Mouse (Mus musculus) adrenal gland, adult 8-10 months (tissue): Measurements from ENCODE around the gene Plxna3. TPM values are rescaled to one million over a fixed set of nuclear protein-coding genes. Genes with fewer than 3 reads are reported as not detected.
"Not testable (repeated sequence)": the region's sequence is repeated elsewhere in the genome, so short reads cannot be mapped to it uniquely, and the experiment has no call there.

ENCODE experiments used
- DNase-seq: peaks from one replicate; pipeline ENCODE4 v3.0.0; 2022
- total RNA-seq, 4 experiments: library from RNA; stranded (reverse); gene quantifications; 2 replicates each; pipeline ENCODE4 v1.2.4; 2022

Plxna3 gene
- 10 to 100 TPM in 3 of 4 experiments, 1 to 10 TPM in 1; 7.2 to 29.6 (median 19.1) TPM for total RNA-seq

GRCm38 (mm10) chrX:74328725-74329161 is at the start of gene Plxna3:
Gene Plxna3, plus strand, starts transcription at chrX:74329066.
- peak; percentile 47 for DNase-seq

GRCm38 (mm10) chrX:74281041-74281731 is 47.7 kb upstream of the Plxna3 start:
- DNase-seq: no peak

- DNase-seq: peak; percentile 86
Observed at GRCm38 (mm10) chrX:74281732-74282394, 47.0 kb upstream of the Plxna3 start, which contains the start of the genes Taz and Dnase1l1. Gene Taz, plus strand, starts transcription at chrX:74281912. Gene Dnase1l1, minus strand, starts transcription at chrX:74282337.

- DNase-seq: peak; percentile 79
Observed at GRCm38 (mm10) chrX:74282395-74283091, 46.3 kb upstream of the Plxna3 start.

GRCm38 (mm10) chrX:74283092-74283437 is 45.8 kb upstream of the Plxna3 start:
- DNase-seq: no peak

- no peak for DNase-seq
Observed at GRCm38 (mm10) chrX:74293431-74293830, 35.4 kb upstream of the Plxna3 start.

GRCm38 (mm10) chrX:74296538-74297448 is 32.1 kb upstream of the Plxna3 start, which contains the start of gene Atp6ap1:
Gene Atp6ap1, plus strand, starts transcription at chrX:74297097.
- DNase-seq: peak; percentile 93

GRCm38 (mm10) chrX:74298348-74298747 is 30.5 kb upstream of the Plxna3 start:
- no peak for DNase-seq

GRCm38 (mm10) chrX:74299721-74300120 is 29.1 kb upstream of the Plxna3 start:
- DNase-seq: no peak

- peak; percentile 43 for DNase-seq
Observed at GRCm38 (mm10) chrX:74304867-74305700, 23.8 kb upstream of the Plxna3 start, which contains the start of gene Gdi1. Gene Gdi1, plus strand, starts transcription at chrX:74304998.

- peak; percentile 86 for DNase-seq
Observed at GRCm38 (mm10) chrX:74312540-74313464, 16.1 kb upstream of the Plxna3 start, which contains the start of gene Fam50a. Gene Fam50a, plus strand, starts transcription at chrX:74313033.

GRCm38 (mm10) chrX:74329215-74329671 is 377 bp downstream of the Plxna3 start:
- DNase-seq: no peak

- no peak for DNase-seq
Observed at GRCm38 (mm10) chrX:74330166-74330930, 1.5 kb downstream of the Plxna3 start.

- no peak for DNase-seq
Observed at GRCm38 (mm10) chrX:74352645-74353466, 24.0 kb downstream of the Plxna3 start.

GRCm38 (mm10) chrX:74353467-74353770 is 24.6 kb downstream of the Plxna3 start, which contains the start of gene Lage3:
Gene Lage3, minus strand, starts transcription at chrX:74353618.
- peak; percentile 73 for DNase-seq

GRCm38 (mm10) chrX:74357069-74357468 is 28.2 kb downstream of the Plxna3 start:
- DNase-seq: not testable (repeated sequence)

- DNase-seq: no peak
Observed at GRCm38 (mm10) chrX:74359171-74359570, 30.3 kb downstream of the Plxna3 start.

GRCm38 (mm10) chrX:74367512-74367911 is 38.6 kb downstream of the Plxna3 start:
- no peak for DNase-seq
